Mouse (Mus musculus): ENCODE results near the gene Sash1. TPM values are rescaled to one million over a fixed set of nuclear protein-coding genes. Genes with fewer than 3 reads are reported as not detected.
A peak's percentile ranks its signal among the peaks of the same experiment; 100 is the strongest.

Sash1 gene
- polyA plus RNA-seq, 1 experiment from 2014 or later, result 4.5 TPM

DNA sequence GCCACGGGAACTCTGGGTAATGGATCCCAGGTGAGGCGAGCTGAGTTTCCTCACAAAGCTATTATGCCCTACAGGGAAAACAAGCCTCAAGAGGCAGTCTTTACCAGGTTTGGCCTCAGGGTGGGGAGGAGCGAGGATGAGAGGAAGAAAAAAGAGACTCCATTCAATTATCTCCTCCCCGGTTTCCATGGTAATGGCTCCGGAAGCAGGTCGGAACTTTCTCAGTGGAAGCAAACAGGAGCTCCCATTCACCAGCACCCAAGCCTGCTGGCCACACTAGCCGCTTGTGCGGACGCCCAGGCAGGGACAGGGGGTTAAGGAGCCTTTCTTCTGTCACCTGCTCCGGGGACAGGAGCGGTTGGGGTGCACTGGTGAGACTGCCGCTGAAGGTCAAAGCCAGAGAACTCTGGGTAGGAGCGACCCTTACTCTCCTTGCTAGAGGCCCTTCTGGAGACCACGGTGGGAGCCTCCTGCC is 84.7 kb downstream of the Sash1 start:
- ATAC-seq (ENCODE audit: insufficient read depth, low FRiP score, low TSS enrichment), result peak; percentile 62
- Histone ChIP-seq H3K27ac (ENCODE audit: low read depth, low read length) (0 out of 2 replicates have a peak overlapping the region, but pooled peaks have one; percentile 20), H3K4me1 (ENCODE audit: control insufficient read depth, insufficient read depth, low read length) (peaks cover 20% of the 10 kb centered on the region)

DNA sequence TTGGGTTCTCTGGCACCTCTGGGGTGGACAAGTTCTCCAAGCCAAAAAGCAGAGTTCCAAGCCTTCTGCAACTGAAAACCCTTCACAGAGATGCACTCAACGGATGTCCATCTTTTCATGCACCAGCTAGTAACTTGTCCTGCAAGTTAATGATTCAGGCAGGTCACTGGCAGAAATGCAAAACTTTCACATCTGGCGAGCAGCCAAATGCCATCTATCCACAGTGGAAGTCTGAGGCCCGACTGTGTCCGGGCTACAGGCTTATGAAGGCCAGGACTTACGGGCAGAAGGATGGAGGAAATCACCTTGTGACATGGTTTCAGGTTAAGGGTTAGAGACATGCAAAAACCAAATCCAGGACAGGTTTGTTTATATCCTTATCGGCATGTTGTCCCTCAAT is 88.0 kb downstream of the Sash1 start:
- Histone ChIP-seq H3K27me3 (ENCODE audit: control insufficient read depth, insufficient read depth, low read length) (no peaks in the 10 kb centered on the region), H3K36me3 (ENCODE audit: control insufficient read depth, insufficient read depth, low read length) (peaks cover under 1% of the 10 kb centered on the region; the same call in 1 of the 2 replicates), H3K4me1 (ENCODE audit: control insufficient read depth, insufficient read depth, low read length) (peaks cover 5% of the 10 kb centered on the region; the same call in 1 of the 2 replicates), H3K27ac (ENCODE audit: low read depth, low read length) (no peak overlapping the region), H3K9ac (ENCODE audit: low read length) (no peak overlapping the region), H3K4me2 (ENCODE audit: low read depth) (no peak overlapping the region), H3K9me3 (ENCODE audit: control insufficient read depth, low read length) (no peaks in the 10 kb centered on the region), H3K4me3 (ENCODE audit: low read depth, low read length) (no peak overlapping the region)
- DNase-seq (ENCODE audit: low spot score), result no peak
- 74% methylated on average over 6 of the region's 6 CpGs for WGBS
- no peak for ATAC-seq (ENCODE audit: insufficient read depth, low FRiP score, low TSS enrichment)

More for the DNA sequence above, 84.7 kb downstream of the Sash1 start:
- whole genome bisulfite sequencing, result 27% methylated on average over 14 of the region's 14 CpGs
- Histone ChIP-seq H3K4me3 (ENCODE audit: low read depth, low read length) (no peak overlapping the region), H3K9me3 (ENCODE audit: control insufficient read depth, low read length) (no peaks in the 10 kb centered on the region), H3K36me3 (ENCODE audit: control insufficient read depth, insufficient read depth, low read length) (peaks cover 3% of the 10 kb centered on the region; the same call in 1 of the 2 replicates), H3K9ac (ENCODE audit: low read length) (no peak overlapping the region), H3K27me3 (ENCODE audit: control insufficient read depth, insufficient read depth, low read length) (no peaks in the 10 kb centered on the region), H3K4me2 (ENCODE audit: low read depth) (peak overlapping the region; percentile 30)
- peak; percentile 63 for DNase-seq (ENCODE audit: low spot score)

DNA sequence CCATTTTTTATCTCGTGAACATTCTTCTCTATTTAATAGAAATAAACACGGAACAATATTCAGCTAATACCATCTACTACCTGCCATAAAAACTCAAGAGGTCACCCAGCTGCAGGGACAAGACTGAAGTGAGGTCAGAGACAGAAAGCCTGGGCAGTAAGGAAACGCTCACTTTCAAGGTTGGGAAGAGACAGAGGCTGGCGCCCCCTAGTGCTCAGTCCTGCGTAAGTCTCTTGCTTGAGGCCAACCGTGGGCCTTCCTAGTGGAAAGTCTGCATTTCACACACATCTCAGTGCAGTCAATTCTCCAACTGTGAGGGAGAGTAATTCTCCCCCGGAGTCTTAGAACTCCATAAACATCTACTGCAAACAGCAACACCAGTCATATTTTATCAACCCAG is 90.5 kb downstream of the Sash1 start:
- DNase-seq (ENCODE audit: low spot score), result peak; percentile 79
- H3K9ac ChIP-seq (ENCODE audit: low read length), result no peak overlapping the region
- H3K36me3 ChIP-seq (ENCODE audit: control insufficient read depth, insufficient read depth, low read length), result no peaks in the 10 kb centered on the region
- H3K4me1 ChIP-seq (ENCODE audit: control insufficient read depth, insufficient read depth, low read length), result no peaks in the 10 kb centered on the region
- H3K4me3 ChIP-seq (ENCODE audit: low read depth, low read length), result no peak overlapping the region
- no peak overlapping the region for H3K4me2 ChIP-seq (ENCODE audit: low read depth)
- ATAC-seq (ENCODE audit: insufficient read depth, low FRiP score, low TSS enrichment), result no peak
- H3K27ac ChIP-seq (ENCODE audit: low read depth, low read length), result no peak overlapping the region
- no peaks in the 10 kb centered on the region for H3K27me3 ChIP-seq (ENCODE audit: control insufficient read depth, insufficient read depth, low read length)
- no peaks in the 10 kb centered on the region for H3K9me3 ChIP-seq (ENCODE audit: control insufficient read depth, low read length)
- 41% methylated on average over 7 of the region's 7 CpGs for WGBS

DNA sequence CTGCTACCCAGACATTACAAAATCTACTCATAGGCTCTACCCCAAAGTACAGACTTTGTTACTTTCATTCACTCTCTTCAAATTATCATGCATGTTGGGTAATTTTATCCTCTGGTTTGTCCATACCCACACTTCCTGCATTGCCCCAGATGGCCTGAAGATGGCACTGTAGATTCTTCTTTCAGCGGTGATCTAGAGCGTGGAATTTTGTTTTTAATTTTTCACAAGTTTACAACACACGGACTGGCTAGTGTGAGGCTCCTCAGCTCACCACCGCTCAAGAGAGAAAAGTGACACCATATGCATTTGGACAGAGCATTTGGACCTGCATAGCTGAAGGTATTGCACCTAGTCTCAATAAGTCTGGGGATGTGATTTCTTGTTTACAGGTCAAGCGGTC is 93.5 kb downstream of the Sash1 start:
- no peak overlapping the region for H3K4me2 ChIP-seq (ENCODE audit: low read depth)
- H3K27ac ChIP-seq (ENCODE audit: low read depth, low read length), result no peak overlapping the region
- H3K4me3 ChIP-seq (ENCODE audit: low read depth, low read length), result no peak overlapping the region
- no peaks in the 10 kb centered on the region for H3K36me3 ChIP-seq (ENCODE audit: control insufficient read depth, insufficient read depth, low read length)
- H3K9me3 ChIP-seq (ENCODE audit: control insufficient read depth, low read length), result no peaks in the 10 kb centered on the region
- WGBS, result 77% methylated on average over 5 of the region's 5 CpGs
- H3K9ac ChIP-seq (ENCODE audit: low read length), result no peak overlapping the region
- ATAC-seq (ENCODE audit: insufficient read depth, low FRiP score, low TSS enrichment) (no peak; the same call in 1 of the 2 replicates), DNase-seq (ENCODE audit: low spot score) (peak; percentile 51)
- H3K27me3 ChIP-seq (ENCODE audit: control insufficient read depth, insufficient read depth, low read length), result no peaks in the 10 kb centered on the region
- H3K4me1 ChIP-seq (ENCODE audit: control insufficient read depth, insufficient read depth, low read length), result no peaks in the 10 kb centered on the region

DNA sequence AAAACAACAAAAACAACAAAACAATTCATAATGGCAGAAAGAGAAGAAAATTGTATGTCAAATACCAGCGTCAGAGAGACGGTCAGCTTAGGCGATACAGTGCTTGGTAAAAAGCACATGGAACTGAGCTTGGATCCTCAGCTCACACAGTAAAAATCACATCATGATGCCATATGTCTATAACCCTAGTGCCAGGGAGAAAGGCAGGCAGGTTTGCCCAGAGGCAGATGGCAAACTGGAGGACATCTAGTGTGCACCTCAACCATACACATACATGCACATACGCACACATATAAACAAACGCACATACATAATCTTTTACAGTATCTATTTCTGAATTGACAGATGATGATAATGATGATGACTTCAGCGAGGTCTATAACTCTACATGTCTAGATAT is 96.8 kb downstream of the Sash1 start:
- no peak for DNase-seq (ENCODE audit: low spot score)
- 92% methylated on average over 6 of the region's 6 CpGs for whole genome bisulfite sequencing
- Histone ChIP-seq H3K4me2 (ENCODE audit: low read depth) (no peak overlapping the region), H3K9me3 (ENCODE audit: control insufficient read depth, low read length) (no peaks in the 10 kb centered on the region), H3K27me3 (ENCODE audit: control insufficient read depth, insufficient read depth, low read length) (no peaks in the 10 kb centered on the region), H3K4me1 (ENCODE audit: control insufficient read depth, insufficient read depth, low read length) (no peaks in the 10 kb centered on the region; the same call in 1 of the 2 replicates), H3K36me3 (ENCODE audit: control insufficient read depth, insufficient read depth, low read length) (no peaks in the 10 kb centered on the region), H3K27ac (ENCODE audit: low read depth, low read length) (no peak overlapping the region), H3K4me3 (ENCODE audit: low read depth, low read length) (no peak overlapping the region), H3K9ac (ENCODE audit: low read length) (no peak overlapping the region)
- ATAC-seq (ENCODE audit: insufficient read depth, low FRiP score, low TSS enrichment), result no peak

GRCm38 (mm10) chr10:8787221-8787620 is 98.6 kb downstream of the Sash1 start:
- ATAC-seq (ENCODE audit: insufficient read depth, low FRiP score, low TSS enrichment) (no peak), DNase-seq (ENCODE audit: low spot score) (no peak)
- Histone ChIP-seq H3K4me3 (ENCODE audit: low read depth, low read length) (no peak overlapping the region), H3K4me2 (ENCODE audit: low read depth) (no peak overlapping the region), H3K27ac (ENCODE audit: low read depth, low read length) (no peak overlapping the region), H3K36me3 (ENCODE audit: control insufficient read depth, insufficient read depth, low read length) (no peaks in the 10 kb centered on the region), H3K4me1 (ENCODE audit: control insufficient read depth, insufficient read depth, low read length) (no peaks in the 10 kb centered on the region; the same call in 1 of the 2 replicates), H3K27me3 (ENCODE audit: control insufficient read depth, insufficient read depth, low read length) (no peaks in the 10 kb centered on the region), H3K9me3 (ENCODE audit: control insufficient read depth, low read length) (no peaks in the 10 kb centered on the region), H3K9ac (ENCODE audit: low read length) (no peak overlapping the region)
- WGBS, result 74% methylated on average over 2 of the region's 2 CpGs

DNA sequence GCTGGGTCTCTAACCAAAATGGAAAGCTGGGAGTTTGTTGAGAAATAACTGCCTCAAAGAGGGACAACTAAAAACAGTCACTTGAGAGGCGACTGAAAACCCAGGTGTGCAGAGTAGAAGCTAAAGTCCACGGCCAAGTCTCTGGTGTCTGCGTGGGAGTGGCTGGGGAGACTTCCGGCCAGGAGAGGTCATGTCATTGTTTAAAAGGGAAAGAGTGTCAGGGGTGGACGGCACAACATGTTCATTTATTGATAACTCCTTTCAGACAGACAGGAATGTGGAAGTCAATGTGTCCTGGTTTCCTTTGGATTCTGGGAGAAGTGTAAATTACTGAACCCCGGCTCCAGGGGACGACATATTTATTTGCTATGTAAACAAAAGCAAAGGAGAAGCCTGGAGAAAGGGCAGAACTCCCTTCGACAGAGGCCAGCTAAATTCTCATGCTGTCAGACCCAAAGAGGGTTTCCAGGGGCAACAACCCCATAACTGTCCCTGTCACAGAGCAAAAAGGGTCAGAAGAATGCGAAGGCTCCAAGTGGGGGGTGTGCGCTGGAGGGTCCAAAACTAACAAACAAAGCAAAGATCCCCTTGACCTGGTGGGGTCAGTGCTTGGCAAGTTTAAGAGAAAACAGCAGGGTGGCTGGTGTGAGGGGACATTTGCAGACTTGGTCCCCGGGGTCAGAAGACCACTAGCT is 100.3 kb downstream of the Sash1 start:
- 17% methylated on average over 11 of the region's 11 CpGs for WGBS
- H3K4me2 ChIP-seq (ENCODE audit: low read depth), result no peak overlapping the region
- no peak overlapping the region for H3K4me3 ChIP-seq (ENCODE audit: low read depth, low read length)
- 0 out of 2 replicates have a peak overlapping the region, but pooled peaks have one; percentile 15 for H3K27ac ChIP-seq (ENCODE audit: low read depth, low read length)
- H3K4me1 ChIP-seq (ENCODE audit: control insufficient read depth, insufficient read depth, low read length), result no peaks in the 10 kb centered on the region; the same call in 1 of the 2 replicates
- no peak overlapping the region for H3K9ac ChIP-seq (ENCODE audit: low read length)
- no peaks in the 10 kb centered on the region for H3K9me3 ChIP-seq (ENCODE audit: control insufficient read depth, low read length)
- ATAC-seq (ENCODE audit: insufficient read depth, low FRiP score, low TSS enrichment) (peak; percentile 48; the same call in 1 of the 2 replicates), DNase-seq (ENCODE audit: low spot score) (no peak)
- no peaks in the 10 kb centered on the region for H3K27me3 ChIP-seq (ENCODE audit: control insufficient read depth, insufficient read depth, low read length)
- no peaks in the 10 kb centered on the region for H3K36me3 ChIP-seq (ENCODE audit: control insufficient read depth, insufficient read depth, low read length)

DNA sequence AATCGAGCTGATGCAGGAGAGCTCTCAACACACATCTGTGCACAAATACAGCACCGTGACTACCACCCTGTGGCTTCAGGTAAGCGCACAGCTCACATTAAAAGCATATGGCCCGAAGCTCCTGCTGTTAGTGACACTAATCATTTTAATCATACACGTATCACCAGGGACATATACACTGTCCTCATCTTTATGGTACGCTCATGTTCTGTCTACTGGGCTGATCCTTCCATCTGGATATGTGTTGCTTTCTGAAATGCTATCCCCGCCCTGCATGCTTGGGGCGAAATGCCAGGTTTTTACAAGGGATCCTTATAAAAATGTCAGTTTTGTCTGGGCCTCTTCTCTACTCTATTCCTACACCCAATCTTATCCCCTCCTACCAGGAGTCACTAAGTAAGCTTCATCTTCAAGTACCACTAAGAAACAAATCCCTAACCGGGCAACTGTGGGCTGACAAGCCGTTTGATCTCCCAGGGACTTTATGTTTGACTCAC is 103.9 kb downstream of the Sash1 start:
- 87% methylated on average over 10 of the region's 10 CpGs for WGBS
- Histone ChIP-seq H3K4me2 (ENCODE audit: low read depth) (no peak overlapping the region), H3K9me3 (ENCODE audit: control insufficient read depth, low read length) (no peaks in the 10 kb centered on the region), H3K36me3 (ENCODE audit: control insufficient read depth, insufficient read depth, low read length) (no peaks in the 10 kb centered on the region; the same call in 1 of the 2 replicates), H3K4me1 (ENCODE audit: control insufficient read depth, insufficient read depth, low read length) (no peaks in the 10 kb centered on the region; the same call in 1 of the 2 replicates), H3K27me3 (ENCODE audit: control insufficient read depth, insufficient read depth, low read length) (no peaks in the 10 kb centered on the region), H3K9ac (ENCODE audit: low read length) (no peak overlapping the region), H3K27ac (ENCODE audit: low read depth, low read length) (no peak overlapping the region), H3K4me3 (ENCODE audit: low read depth, low read length) (no peak overlapping the region)
- DNase-seq (ENCODE audit: low spot score) (no peak), ATAC-seq (ENCODE audit: insufficient read depth, low FRiP score, low TSS enrichment) (no peak)

GRCm38 (mm10) chr10:8779842-8780241 is 106.0 kb downstream of the Sash1 start:
- H3K4me1 ChIP-seq (ENCODE audit: control insufficient read depth, insufficient read depth, low read length), result no peaks in the 10 kb centered on the region
- no peaks in the 10 kb centered on the region for H3K9me3 ChIP-seq (ENCODE audit: control insufficient read depth, low read length)
- H3K4me2 ChIP-seq (ENCODE audit: low read depth), result no peak overlapping the region
- 97% methylated on average over 4 of the region's 4 CpGs for WGBS
- no peak overlapping the region for H3K4me3 ChIP-seq (ENCODE audit: low read depth, low read length)
- H3K36me3 ChIP-seq (ENCODE audit: control insufficient read depth, insufficient read depth, low read length), result no peaks in the 10 kb centered on the region; the same call in 1 of the 2 replicates
- no peak overlapping the region for H3K9ac ChIP-seq (ENCODE audit: low read length)
- H3K27ac ChIP-seq (ENCODE audit: low read depth, low read length), result no peak overlapping the region
- ATAC-seq (ENCODE audit: insufficient read depth, low FRiP score, low TSS enrichment) (no peak), DNase-seq (ENCODE audit: low spot score) (no peak)
- no peaks in the 10 kb centered on the region for H3K27me3 ChIP-seq (ENCODE audit: control insufficient read depth, insufficient read depth, low read length)
